Mouse (Mus musculus): ENCODE measurements around the gene Olfr1418. TPM values are rescaled to one million over a fixed set of nuclear protein-coding genes. Genes with fewer than 3 reads are reported as not detected.

The Olfr1418 gene
- polyA plus RNA-seq, 1 experiment from 2014 or later: not detected

DNA sequence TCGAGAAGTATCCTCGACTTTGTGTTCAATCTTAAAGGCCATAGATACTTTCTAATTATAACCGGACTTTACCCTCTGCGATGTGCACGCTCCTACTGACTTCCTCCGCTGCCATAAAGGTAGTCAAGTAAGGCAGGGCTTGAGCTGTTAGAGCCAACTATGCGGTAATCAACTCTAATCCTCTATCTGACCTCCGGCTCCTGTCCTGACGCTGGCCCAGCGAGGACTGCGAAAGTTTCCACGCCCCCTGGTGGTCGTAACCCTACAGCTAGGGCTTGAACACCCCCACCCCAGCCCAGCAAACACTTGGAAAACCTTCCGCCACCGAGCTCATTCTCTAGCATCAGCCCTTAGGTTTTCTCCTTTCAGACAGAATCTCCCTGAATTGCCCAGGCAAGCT is 41.1 kb downstream of the Olfr1418 start:
- H3K9me3 ChIP-seq: no peaks in the 10 kb centered on the region
- no peak overlapping the region for H3K27ac ChIP-seq
- ATAC-seq (ENCODE audit: insufficient number of reproducible peaks, insufficient read depth, low FRiP score, low TSS enrichment): peak; percentile 76; the same call in 1 of the 2 replicates
- peaks cover 7% of the 10 kb centered on the region; the same call in 1 of the 2 replicates for H3K4me1 ChIP-seq
- H3K36me3 ChIP-seq: no peaks in the 10 kb centered on the region
- WGBS: under 1% methylated on average over 15 of the region's 15 CpGs
- H3K9ac ChIP-seq: no peak overlapping the region
- peak overlapping the region; percentile 88 for H3K4me2 ChIP-seq (replicated peaks)
- peak overlapping the region; percentile 64 for H3K4me3 ChIP-seq
- H3K27me3 ChIP-seq: peaks cover 47% of the 10 kb centered on the region

DNA sequence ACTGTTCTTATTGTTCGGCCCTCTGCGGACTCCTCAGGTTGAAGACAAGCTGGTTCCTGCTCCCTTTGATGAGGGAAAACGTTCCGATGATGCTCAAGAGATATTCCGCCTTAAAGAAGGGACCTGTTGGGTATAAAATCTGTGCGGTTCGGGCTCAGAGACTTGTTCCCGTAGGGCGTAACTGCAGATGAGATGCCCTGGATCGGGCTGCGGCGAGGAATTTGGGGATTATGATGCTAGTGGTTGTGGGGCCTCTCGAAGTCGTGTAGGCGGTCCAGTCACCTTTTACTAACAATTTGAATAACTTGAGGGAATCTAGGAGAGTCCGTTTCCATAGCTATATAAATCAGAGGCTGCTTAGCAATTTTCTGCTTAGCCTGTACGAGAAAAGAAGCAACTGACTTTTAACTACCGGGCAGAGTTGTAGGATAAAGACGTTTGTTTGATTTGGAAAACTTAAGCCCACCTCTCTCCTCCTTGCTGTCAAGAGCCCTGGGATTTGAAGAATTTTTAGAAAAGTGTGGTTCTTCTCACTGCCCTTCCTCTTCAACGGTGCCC is 41.6 kb downstream of the Olfr1418 start, which contains the start of gene Stx3:
Gene Stx3, minus strand, starts transcription at position 261 of the 558 bp plus-strand sequence.
- no peak for ATAC-seq (ENCODE audit: insufficient number of reproducible peaks, insufficient read depth, low FRiP score, low TSS enrichment)
- peak within 1 kb of the TSS; percentile 88 for H3K4me2 ChIP-seq (replicated peaks)
- H3K9ac ChIP-seq: peak within 1 kb of the TSS; percentile 78
- no peaks in the 10 kb centered on the region for H3K36me3 ChIP-seq
- WGBS: 1% methylated on average over 20 of the region's 20 CpGs
- no peaks in the 10 kb centered on the region for H3K9me3 ChIP-seq
- H3K27me3 ChIP-seq: peaks cover 49% of the 10 kb centered on the region
- H3K4me3 ChIP-seq: peak within 1 kb of the TSS; percentile 64
- H3K4me1 ChIP-seq: peaks cover 7% of the 10 kb centered on the region; the same call in 1 of the 2 replicates
- no peak within 1 kb of the TSS for H3K27ac ChIP-seq

DNA sequence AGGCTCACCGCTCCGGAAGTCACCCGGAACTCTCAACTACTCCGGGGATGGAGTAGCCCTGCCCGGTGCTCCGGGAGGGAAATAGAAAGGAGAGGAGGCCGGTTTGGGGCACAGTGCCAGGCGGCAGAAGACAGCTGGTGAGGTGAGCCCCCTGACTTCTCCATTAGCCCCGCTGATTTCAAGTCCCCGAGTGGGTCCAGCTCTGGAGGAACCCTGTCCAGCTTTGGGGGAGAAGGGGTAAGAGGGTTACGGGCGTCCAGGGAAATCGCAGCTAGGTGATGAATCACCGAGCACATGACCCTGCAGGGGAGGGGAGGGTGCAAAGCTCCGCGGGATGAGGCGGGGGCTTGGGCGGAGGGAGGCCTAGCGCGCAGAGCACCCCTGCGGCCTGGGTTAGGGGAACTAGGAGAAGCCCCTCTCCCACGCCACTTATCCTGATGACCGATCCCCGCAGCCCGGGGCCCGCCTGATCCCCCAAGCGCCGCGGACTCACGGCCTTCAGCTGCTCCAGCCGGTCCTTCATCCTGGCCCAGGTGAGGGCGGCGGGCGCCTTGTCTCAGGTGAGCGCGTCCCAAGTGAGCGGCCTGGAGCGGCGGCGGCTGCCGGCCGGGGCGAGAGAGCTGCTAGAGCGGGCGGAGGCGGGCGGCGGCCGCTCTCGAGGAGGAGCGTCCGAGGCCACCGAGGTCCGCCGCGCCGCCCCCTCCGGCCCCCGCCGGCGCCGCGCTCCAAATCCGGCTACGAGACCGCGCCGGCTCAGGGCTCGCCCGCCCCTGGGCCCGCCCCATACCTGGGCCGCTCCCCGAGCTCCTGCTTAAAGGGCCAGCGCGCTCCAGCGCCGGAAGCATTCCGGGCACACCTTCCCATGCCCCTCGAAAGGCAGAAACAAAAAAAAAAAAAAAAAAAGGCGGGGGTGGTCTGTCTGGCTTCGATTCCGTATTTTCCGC is 42.4 kb downstream of the Olfr1418 start:
- Histone ChIP-seq H3K27me3 (peaks cover 49% of the 10 kb centered on the region), H3K36me3 (no peaks in the 10 kb centered on the region)

DNA sequence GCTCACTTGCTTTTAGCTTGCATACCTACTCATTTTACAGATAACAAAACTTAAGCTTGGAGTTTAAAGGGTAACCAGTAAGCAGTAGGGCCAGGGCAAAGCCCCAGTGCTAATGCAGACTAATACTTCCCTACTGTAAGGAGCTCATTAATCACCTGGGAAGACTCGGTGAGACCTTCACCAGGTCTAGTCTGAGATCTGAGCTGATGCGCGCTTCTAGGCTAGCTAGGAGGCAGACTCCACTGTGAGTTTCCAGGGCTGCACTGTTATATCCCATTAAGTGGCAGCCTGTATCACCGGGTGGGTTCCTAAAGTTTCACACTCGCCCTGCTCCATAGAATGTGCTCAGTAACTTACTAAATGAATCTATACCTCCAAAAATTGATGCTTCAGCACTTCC is 43.3 kb downstream of the Olfr1418 start:
- Histone ChIP-seq H3K9ac (no peak overlapping the region), H3K4me1 (peaks cover 7% of the 10 kb centered on the region; the same call in 1 of the 2 replicates), H3K27me3 (peaks cover 49% of the 10 kb centered on the region), H3K9me3 (no peaks in the 10 kb centered on the region), H3K4me3 (peak overlapping the region; percentile 64), H3K27ac (no peak overlapping the region), H3K4me2 (replicated peaks) (peak overlapping the region; percentile 88), H3K36me3 (no peaks in the 10 kb centered on the region)
- no peak for ATAC-seq (ENCODE audit: insufficient number of reproducible peaks, insufficient read depth, low FRiP score, low TSS enrichment)
- WGBS: 5% methylated on average over 5 of the region's 5 CpGs

More for the DNA sequence above, 42.4 kb downstream of the Olfr1418 start:
- peaks cover 7% of the 10 kb centered on the region; the same call in 1 of the 2 replicates for H3K4me1 ChIP-seq
- peak overlapping the region; percentile 64 for H3K4me3 ChIP-seq
- peak; percentile 79 for ATAC-seq (ENCODE audit: insufficient number of reproducible peaks, insufficient read depth, low FRiP score, low TSS enrichment)
- H3K27ac ChIP-seq: no peak overlapping the region
- peak overlapping the region; percentile 88 for H3K4me2 ChIP-seq (replicated peaks)
- under 1% methylated on average over 73 of the region's 83 CpGs for WGBS
- no peaks in the 10 kb centered on the region for H3K9me3 ChIP-seq
- peak overlapping the region; percentile 78 for H3K9ac ChIP-seq

DNA sequence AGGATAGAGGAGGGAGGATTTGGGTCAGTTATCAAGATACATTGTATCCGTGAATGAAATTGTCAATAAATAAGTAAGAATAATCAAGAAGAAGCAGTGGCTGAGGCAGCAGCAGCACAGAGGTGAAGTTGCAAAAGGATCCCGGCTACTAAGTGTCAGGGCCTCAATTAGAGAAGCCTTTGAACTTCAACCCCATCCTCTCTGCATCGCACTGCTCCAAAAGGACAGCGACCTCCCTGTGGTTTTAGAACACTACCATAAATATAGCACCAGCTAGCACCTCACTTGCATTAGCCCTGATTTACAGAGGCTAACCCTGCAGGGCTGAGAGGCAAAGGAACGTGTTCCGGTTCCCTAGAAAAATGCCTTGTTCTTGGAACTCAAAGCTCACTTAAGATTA is 44.2 kb downstream of the Olfr1418 start:
- H3K9me3 ChIP-seq: no peaks in the 10 kb centered on the region
- H3K4me1 ChIP-seq: peaks cover 7% of the 10 kb centered on the region; the same call in 1 of the 2 replicates
- H3K4me2 ChIP-seq (replicated peaks): no peak overlapping the region
- H3K36me3 ChIP-seq: no peaks in the 10 kb centered on the region
- H3K9ac ChIP-seq: no peak overlapping the region
- H3K4me3 ChIP-seq: no peak overlapping the region
- ATAC-seq (ENCODE audit: insufficient number of reproducible peaks, insufficient read depth, low FRiP score, low TSS enrichment): no peak
- WGBS: 48% methylated on average over 6 of the region's 6 CpGs
- no peak overlapping the region for H3K27ac ChIP-seq
- peaks cover 49% of the 10 kb centered on the region for H3K27me3 ChIP-seq

DNA sequence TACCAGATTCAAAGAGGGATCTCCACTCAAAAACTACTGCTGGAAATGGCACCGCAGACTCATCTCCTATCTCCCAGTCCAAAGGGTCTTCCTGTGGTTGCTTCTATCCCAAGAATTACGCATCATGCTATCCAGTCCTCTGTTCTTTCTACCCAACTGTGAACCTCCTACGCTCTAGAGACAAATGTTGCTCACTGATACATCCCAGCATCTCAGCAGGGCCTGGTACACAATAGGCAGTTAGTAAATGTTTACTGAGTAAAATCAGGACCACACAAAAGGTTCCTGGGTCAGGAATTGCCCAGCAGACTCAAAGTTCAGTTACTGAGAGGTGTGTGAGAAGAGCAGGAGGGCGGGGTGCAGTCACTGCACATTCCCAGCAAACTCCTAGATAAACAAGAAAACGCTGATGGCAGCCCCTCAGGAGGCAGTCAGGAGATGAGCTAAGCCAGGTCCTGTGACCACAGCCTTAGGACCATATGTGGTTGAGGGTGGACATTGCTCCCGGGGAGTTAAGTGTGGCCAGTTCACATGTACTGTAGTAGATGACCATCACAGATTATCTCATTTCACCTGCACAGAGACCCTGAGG is 46.0 kb downstream of the Olfr1418 start:
- Histone ChIP-seq H3K4me1 (peaks cover 5% of the 10 kb centered on the region; the same call in 1 of the 2 replicates), H3K4me3 (no peak overlapping the region), H3K27ac (no peak overlapping the region), H3K36me3 (no peaks in the 10 kb centered on the region), H3K9ac (no peak overlapping the region), H3K4me2 (replicated peaks) (no peak overlapping the region), H3K9me3 (no peaks in the 10 kb centered on the region), H3K27me3 (peaks cover 44% of the 10 kb centered on the region)
- WGBS: 83% methylated on average over 6 of the region's 6 CpGs
- ATAC-seq (ENCODE audit: insufficient number of reproducible peaks, insufficient read depth, low FRiP score, low TSS enrichment): no peak

DNA sequence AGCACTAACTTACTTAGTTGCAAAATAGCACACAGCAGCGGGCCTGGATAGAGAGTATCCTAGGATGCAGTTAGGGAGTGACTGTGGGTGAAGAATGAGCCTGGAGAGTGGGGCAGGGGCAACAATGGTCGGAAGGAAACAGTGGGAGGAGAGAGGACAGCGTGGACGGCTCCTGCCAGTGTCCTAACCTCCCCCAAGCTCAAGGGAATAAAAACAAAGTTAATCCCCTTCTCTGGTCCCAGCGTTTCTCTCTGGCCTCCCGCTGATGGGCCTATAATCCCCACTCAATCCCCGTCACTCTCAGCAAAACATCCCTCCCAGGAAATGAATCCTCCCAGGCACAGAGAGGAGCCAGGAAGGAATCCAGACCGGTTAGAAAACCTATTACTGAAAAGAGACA is 47.2 kb downstream of the Olfr1418 start:
- no peaks in the 10 kb centered on the region for H3K36me3 ChIP-seq
- 12% methylated on average over 8 of the region's 8 CpGs for WGBS
- no peak overlapping the region for H3K4me2 ChIP-seq (replicated peaks)
- H3K4me3 ChIP-seq: no peak overlapping the region
- H3K9me3 ChIP-seq: no peaks in the 10 kb centered on the region
- H3K9ac ChIP-seq: no peak overlapping the region
- H3K27ac ChIP-seq: no peak overlapping the region
- H3K4me1 ChIP-seq: no peaks in the 10 kb centered on the region
- ATAC-seq (ENCODE audit: insufficient number of reproducible peaks, insufficient read depth, low FRiP score, low TSS enrichment): no peak
- H3K27me3 ChIP-seq: peaks cover 33% of the 10 kb centered on the region

DNA sequence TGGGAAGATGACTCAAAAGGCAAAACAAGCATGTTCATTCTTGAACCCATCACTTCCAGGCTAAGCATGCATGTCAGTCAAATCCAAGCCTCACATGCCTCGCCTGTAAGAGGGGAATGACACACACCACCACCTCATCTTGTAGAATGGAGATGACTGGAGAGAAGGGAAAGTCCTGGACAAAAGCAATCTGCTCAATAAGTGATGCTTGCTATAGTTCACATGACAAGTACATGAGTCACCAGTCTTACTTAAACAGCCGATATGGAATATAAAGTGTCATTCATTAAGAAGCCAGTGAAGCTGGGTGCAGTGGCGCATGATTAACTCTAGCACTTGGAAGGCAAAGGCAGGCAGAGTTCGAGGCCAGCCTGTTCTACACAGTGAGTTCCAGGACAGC is 47.7 kb downstream of the Olfr1418 start:
- Histone ChIP-seq H3K4me3 (no peak overlapping the region), H3K27ac (no peak overlapping the region), H3K36me3 (no peaks in the 10 kb centered on the region), H3K9me3 (no peaks in the 10 kb centered on the region), H3K4me2 (replicated peaks) (no peak overlapping the region), H3K9ac (no peak overlapping the region), H3K27me3 (peaks cover 28% of the 10 kb centered on the region), H3K4me1 (no peaks in the 10 kb centered on the region)
- ATAC-seq (ENCODE audit: insufficient number of reproducible peaks, insufficient read depth, low FRiP score, low TSS enrichment): no peak
- 70% methylated on average over 4 of the region's 4 CpGs for WGBS

DNA sequence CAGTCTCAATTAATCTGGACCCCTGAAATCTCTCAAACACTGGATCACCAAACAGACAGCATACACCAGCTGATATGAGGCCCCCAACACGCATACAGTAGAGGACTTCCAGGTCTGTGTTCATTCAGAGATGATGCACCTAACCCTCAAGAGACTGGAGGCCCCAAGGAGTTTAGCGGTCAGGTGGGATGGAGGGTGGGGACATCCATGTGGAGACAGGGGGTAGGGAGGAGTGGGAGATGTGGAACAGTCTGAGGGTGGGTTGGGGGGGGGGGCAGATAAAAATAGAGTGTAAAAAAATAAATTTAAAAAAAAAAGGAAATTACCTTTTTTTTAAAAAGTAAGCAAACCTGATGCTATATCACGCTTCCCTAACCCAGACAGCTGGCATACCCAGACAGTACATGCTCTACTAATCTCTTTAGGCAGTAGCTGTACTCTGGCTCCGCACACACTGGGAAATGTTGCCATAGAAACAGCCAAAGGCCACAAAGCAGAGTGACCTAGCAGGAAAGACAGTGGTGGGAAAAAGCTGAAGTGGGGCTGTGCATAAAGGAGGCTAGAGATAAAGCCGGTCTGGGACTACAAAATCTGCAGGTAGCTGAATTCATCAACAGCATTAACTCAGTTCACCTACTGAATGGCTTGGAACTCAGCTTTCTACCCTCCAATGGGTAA is 49.0 kb downstream of the Olfr1418 start:
- peaks cover 17% of the 10 kb centered on the region for H3K27me3 ChIP-seq
- H3K4me1 ChIP-seq: no peaks in the 10 kb centered on the region
- no peak overlapping the region for H3K4me2 ChIP-seq (replicated peaks)
- H3K9me3 ChIP-seq: no peaks in the 10 kb centered on the region
- no peak overlapping the region for H3K9ac ChIP-seq
- no peaks in the 10 kb centered on the region for H3K36me3 ChIP-seq
- ATAC-seq (ENCODE audit: insufficient number of reproducible peaks, insufficient read depth, low FRiP score, low TSS enrichment): peak; percentile 66; the same call in 1 of the 2 replicates
- no peak overlapping the region for H3K27ac ChIP-seq
- H3K4me3 ChIP-seq: no peak overlapping the region
- 52% methylated on average over 5 of the region's 5 CpGs for WGBS

DNA sequence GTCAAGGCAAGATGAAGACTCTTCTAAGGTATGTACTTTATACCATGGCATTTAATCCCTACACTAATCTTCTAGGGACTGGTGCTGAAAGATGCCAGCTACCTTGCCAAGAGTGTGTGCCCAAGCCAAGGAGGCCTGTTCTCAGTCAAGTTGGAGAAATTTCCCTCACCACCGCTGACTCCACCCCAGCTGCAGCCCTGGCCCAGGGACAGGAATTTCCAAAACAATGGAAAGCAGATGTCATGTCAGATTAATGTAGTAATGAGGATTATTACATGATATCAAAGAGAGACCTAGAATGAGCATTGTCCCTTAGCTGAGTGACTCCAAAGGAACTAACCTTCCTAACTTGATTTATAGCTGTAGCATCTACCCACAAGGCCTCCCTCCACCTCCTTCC is 50.0 kb downstream of the Olfr1418 start:
- 66% methylated on average over 1 of the region's 1 CpGs for WGBS
- no peak overlapping the region for H3K9ac ChIP-seq

DNA sequence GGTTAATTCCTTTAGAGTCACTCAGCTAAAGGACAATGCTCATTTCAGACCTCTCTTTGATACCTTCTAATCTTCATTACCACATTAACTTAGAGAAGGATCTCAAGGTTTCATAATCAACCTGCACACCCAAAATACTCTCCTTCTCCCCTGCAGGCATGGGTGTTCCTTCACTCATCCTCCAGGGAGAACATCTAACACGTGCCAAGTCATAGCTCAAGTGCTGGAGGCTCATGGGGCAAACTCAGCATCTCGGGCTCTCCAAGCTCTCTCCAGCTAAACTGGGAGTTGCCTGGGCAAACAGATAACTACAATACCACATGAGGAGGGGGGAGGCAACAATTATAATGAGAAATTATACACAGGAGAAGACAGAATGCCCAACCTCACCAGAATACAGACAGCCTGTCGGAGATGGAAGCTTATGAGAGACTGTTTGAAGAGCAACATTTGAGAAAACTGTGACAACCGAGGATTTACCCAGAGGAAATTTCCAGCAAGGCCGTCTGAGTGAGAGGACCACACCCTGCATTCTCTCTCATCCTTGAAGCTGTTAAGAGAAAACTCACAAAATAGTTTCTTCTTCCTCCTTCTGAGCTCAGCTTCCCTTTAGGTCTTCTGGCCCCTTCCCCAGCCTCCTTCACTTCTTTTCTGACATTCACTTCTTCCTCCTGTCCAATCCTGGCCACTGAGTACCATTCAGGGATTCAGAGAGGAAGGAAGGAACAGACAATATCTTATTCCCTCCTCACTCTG is 50.7 kb downstream of the Olfr1418 start:
- H3K27me3 ChIP-seq: peaks cover 5% of the 10 kb centered on the region
- ATAC-seq (ENCODE audit: insufficient number of reproducible peaks, insufficient read depth, low FRiP score, low TSS enrichment): no peak
- no peak overlapping the region for H3K4me3 ChIP-seq
- no peak overlapping the region for H3K4me2 ChIP-seq (replicated peaks)
- H3K4me1 ChIP-seq: no peaks in the 10 kb centered on the region
- H3K36me3 ChIP-seq: no peaks in the 10 kb centered on the region
- no peaks in the 10 kb centered on the region for H3K9me3 ChIP-seq
- no peak overlapping the region for H3K27ac ChIP-seq
- H3K9ac ChIP-seq: no peak overlapping the region
- WGBS: 73% methylated on average over 5 of the region's 5 CpGs

More for the DNA sequence above, 50.0 kb downstream of the Olfr1418 start:
- Histone ChIP-seq H3K27me3 (peaks cover 7% of the 10 kb centered on the region), H3K9me3 (no peaks in the 10 kb centered on the region), H3K4me2 (replicated peaks) (no peak overlapping the region), H3K27ac (no peak overlapping the region), H3K4me3 (no peak overlapping the region), H3K4me1 (no peaks in the 10 kb centered on the region), H3K36me3 (no peaks in the 10 kb centered on the region)
- ATAC-seq (ENCODE audit: insufficient number of reproducible peaks, insufficient read depth, low FRiP score, low TSS enrichment): no peak
